Mouse (Mus musculus) C3H10T1/2 (cell line): ENCODE data around the gene C2cd6. TPM values are rescaled to one million over a fixed set of nuclear protein-coding genes. Genes with fewer than 3 reads are reported as not detected.

Experiments used
- polyA plus RNA-seq, 2 experiments: library from polyadenylated mRNA; unstranded; fragments of >200 nt; fragmentation: generic; extraction: Trizol; gene quantifications; one replicate each; pipeline ENCODE4 v1.2.1; 2012; ENCODE audit warnings: missing spikeins in 2 of 2

Gene C2cd6
- polyA plus RNA-seq = not detected

DNA sequence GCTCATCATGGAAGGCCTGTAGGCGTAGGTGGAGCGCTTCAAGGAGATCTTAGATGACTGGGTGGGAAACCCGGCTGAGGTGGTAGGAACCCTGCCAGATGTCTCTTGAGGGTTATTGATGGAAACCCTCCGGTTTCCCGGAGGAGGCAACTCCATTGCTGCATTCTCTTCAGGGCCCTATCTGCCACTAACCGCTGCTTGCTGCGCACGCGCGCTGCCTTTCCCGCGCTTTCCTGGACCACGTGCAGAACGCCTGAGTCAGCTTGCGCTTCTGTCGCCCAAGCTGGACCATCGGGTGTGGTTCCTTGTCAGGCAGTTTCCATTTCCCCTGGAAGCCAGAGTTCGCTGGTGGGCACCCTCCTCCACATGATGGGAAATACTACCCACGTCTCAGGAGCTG, at the start of gene C2cd6:
Gene C2cd6 (minus strand): TSS at position 196 of the 400 bp plus-strand sequence.

GRCm38 (mm10) chr1:59119720-59120457, 25.2 kb upstream of the C2cd6 start, which contains the start of gene Tmem237:
Gene Tmem237 (minus strand): TSS chr1:59120408.

Other genes starting within 250 kb of the C2cd6 start
- 1 to 10 TPM in 1 of 2 experiments, under 1 TPM in 1; 0.67 to 7.7 TPM for gene Trak2, start 121.5 kb downstream of the C2cd6 start, polyA plus RNA-seq
- 1 to 10 TPM; 2.8 to 6.7 TPM for gene Stradb, start 121.4 kb downstream of the C2cd6 start, polyA plus RNA-seq
- gene Tmem237, start 25.5 kb upstream of the C2cd6 start, polyA plus RNA-seq = 10 to 100 TPM in 1 of 2 experiments, 1 to 10 TPM in 1; 4.5 to 20.8 TPM
- gene Mpp4, start 68.5 kb upstream of the C2cd6 start, polyA plus RNA-seq = under 1 TPM; 0.21 to 0.52 TPM
- 1 to 10 TPM; 1.0 to 3.9 TPM for gene Als2, start 142.3 kb upstream of the C2cd6 start, polyA plus RNA-seq
- gene Cdk15, start 162.0 kb upstream of the C2cd6 start, polyA plus RNA-seq = under 1 TPM in 1 of 2 experiments, not detected in 1; 0.21 TPM